Mouse (Mus musculus): ENCODE results near the gene Foxl1. TPM values are rescaled to one million over a fixed set of nuclear protein-coding genes. Genes with fewer than 3 reads are reported as not detected.

Gene Foxl1
- polyA plus RNA-seq, 1 experiment from 2014 or later, result not detected

DNA sequence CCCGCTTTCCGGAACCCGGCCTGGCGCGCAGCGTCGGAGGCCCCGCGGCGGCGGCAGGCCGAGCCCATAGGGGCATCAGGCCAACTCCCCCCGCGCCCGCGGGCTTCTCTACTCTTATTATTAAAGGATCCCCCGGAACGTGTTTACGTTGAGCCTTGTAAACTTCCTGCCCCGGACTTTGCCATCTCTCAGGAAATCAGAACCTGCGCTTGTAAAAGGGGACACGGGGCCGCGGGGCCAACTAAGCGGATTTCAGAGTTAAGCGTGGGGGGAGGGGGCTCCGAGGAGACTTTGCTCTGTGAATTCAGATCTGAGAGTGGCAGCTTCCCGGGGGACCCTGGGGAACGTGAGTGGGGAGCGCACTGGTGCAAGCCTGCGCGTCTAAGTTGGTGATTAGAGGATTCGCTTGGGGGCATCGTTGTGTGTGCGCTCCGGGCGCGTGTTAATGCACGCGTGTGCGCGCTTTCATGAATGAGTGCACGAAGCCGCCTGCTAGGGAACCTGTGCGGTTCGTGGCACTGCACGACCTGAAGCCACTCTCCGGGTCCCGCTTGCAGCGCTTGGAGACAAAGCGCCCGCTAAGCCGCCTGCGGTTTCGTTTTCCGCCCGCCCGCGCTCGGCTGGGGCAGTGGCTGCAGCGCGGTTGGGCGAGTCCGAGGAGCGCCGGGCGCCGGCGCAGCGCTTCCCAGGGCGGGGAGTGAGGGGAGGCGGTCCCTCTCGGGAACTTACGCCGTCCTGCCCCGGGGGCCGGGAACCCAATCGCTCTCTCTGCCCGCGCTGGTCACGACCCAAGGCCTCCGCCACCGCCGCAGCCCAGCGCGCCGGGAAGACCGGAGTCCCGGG is 44.4 kb upstream of the Foxl1 start:
- Histone ChIP-seq H3K27ac (replicated peaks; ENCODE audit: low read depth, low read length) (no peak overlapping the region), H3K9ac (ENCODE audit: low read length) (peak overlapping the region; percentile 35), H3K4me3 (ENCODE audit: low read depth, low read length) (peak overlapping the region; percentile 41), H3K4me2 (ENCODE audit: low read depth, severe bottlenecking) (peak overlapping the region; percentile 92), H3K9me3 (ENCODE audit: control insufficient read depth, low read length) (no peaks in the 10 kb centered on the region), H3K4me1 (ENCODE audit: control insufficient read depth, insufficient read depth, low read length) (peaks cover 22% of the 10 kb centered on the region), H3K36me3 (ENCODE audit: control insufficient read depth, insufficient read depth, low read length) (no peaks in the 10 kb centered on the region), H3K27me3 (ENCODE audit: control insufficient read depth, insufficient read depth, low read length) (peaks cover 95% of the 10 kb centered on the region)
- under 1% methylated on average over 89 of the region's 89 CpGs for WGBS
- ATAC-seq (ENCODE audit: insufficient number of reproducible peaks, low FRiP score, low TSS enrichment, low read depth) (peak; percentile 48), DNase-seq (ENCODE audit: low spot score) (peak; percentile 81)

DNA sequence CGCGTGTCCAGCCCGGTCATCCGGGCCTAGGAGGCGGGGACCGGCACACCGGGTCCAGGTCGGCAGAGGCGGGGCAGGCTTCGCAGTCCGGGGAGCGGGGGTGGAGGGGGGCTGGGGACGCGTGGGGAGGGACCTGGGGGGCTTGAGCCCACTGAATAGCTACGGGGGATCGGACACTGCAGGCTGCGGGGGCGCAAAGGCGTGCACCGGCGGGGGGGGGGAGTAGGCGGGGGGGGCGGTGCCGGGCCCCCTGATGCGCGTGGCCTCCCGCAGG is 43.9 kb upstream of the Foxl1 start:
- H3K27ac ChIP-seq (replicated peaks; ENCODE audit: low read depth, low read length), result no peak overlapping the region
- H3K9ac ChIP-seq (ENCODE audit: low read length), result no peak overlapping the region
- no peaks in the 10 kb centered on the region for H3K36me3 ChIP-seq (ENCODE audit: control insufficient read depth, insufficient read depth, low read length)
- peak overlapping the region; percentile 41 for H3K4me3 ChIP-seq (ENCODE audit: low read depth, low read length)
- H3K4me1 ChIP-seq (ENCODE audit: control insufficient read depth, insufficient read depth, low read length), result peaks cover 22% of the 10 kb centered on the region
- ATAC-seq (ENCODE audit: insufficient number of reproducible peaks, low FRiP score, low TSS enrichment, low read depth) (peak; percentile 42), DNase-seq (ENCODE audit: low spot score) (no peak)
- WGBS, result 0% methylated on average over 17 of the region's 27 CpGs
- H3K4me2 ChIP-seq (ENCODE audit: low read depth, severe bottlenecking), result peak overlapping the region; percentile 92
- peaks cover 96% of the 10 kb centered on the region for H3K27me3 ChIP-seq (ENCODE audit: control insufficient read depth, insufficient read depth, low read length)
- no peaks in the 10 kb centered on the region for H3K9me3 ChIP-seq (ENCODE audit: control insufficient read depth, low read length)

DNA sequence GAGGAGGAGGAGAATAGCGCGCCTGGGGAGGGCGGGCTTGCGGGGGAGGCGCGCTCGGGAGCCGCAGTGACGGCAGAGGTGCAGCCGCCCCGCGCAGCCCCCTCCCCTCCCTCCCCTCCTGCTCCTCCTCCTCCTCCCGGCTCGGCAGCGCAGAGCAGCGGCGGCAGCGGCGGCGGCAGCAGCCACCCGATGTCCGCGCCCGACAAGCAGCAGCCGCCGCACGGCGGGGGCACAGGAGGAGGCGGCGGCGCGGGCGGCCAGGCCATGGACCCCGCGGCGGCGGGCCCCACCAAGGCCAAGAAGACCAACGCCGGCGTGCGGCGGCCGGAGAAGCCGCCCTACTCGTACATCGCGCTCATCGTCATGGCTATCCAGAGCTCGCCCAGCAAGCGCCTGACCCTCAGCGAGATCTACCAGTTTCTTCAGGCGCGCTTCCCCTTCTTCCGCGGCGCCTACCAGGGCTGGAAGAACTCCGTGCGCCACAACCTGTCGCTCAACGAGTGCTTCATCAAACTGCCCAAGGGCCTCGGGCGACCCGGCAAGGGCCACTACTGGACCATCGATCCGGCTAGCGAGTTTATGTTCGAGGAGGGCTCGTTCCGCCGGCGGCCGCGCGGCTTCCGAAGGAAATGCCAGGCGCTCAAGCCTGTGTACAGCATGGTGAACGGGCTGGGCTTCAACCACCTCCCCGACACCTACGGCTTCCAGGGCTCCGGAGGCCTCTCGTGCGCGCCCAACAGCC is 43.4 kb upstream of the Foxl1 start, which contains the start of gene Foxf1:
Foxf1 (plus strand) TSS at position 177 of the 742 bp plus-strand sequence.
- Histone ChIP-seq H3K4me2 (ENCODE audit: low read depth, severe bottlenecking) (peak within 1 kb of the TSS; percentile 92), H3K27ac (replicated peaks; ENCODE audit: low read depth, low read length) (no peak within 1 kb of the TSS), H3K4me3 (ENCODE audit: low read depth, low read length) (peak within 1 kb of the TSS; percentile 41), H3K9me3 (ENCODE audit: control insufficient read depth, low read length) (no peaks in the 10 kb centered on the region), H3K27me3 (ENCODE audit: control insufficient read depth, insufficient read depth, low read length) (peaks cover 96% of the 10 kb centered on the region), H3K36me3 (ENCODE audit: control insufficient read depth, insufficient read depth, low read length) (no peaks in the 10 kb centered on the region), H3K4me1 (ENCODE audit: control insufficient read depth, insufficient read depth, low read length) (peaks cover 24% of the 10 kb centered on the region), H3K9ac (ENCODE audit: low read length) (peak within 1 kb of the TSS; percentile 35)
- ATAC-seq (ENCODE audit: insufficient number of reproducible peaks, low FRiP score, low TSS enrichment, low read depth) (no peak), DNase-seq (ENCODE audit: low spot score) (peak; percentile 74)
- under 1% methylated on average over 58 of the region's 83 CpGs for WGBS

DNA sequence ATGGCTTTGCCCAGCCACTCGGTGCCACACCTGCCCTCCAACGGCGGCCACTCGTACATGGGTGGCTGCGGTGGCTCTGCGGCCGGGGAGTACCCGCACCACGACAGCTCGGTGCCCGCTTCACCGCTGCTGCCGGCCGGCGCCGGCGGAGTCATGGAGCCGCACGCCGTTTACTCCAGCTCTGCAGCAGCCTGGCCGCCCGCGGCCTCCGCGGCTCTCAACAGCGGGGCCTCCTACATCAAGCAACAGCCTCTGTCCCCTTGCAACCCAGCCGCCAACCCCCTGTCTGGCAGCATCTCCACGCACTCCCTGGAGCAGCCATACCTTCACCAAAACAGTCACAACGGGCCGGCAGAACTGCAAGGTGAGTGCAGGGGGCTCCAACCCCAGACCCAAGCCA is 42.7 kb upstream of the Foxl1 start:
- no peaks in the 10 kb centered on the region for H3K9me3 ChIP-seq (ENCODE audit: control insufficient read depth, low read length)
- H3K27ac ChIP-seq (replicated peaks; ENCODE audit: low read depth, low read length), result no peak overlapping the region
- H3K27me3 ChIP-seq (ENCODE audit: control insufficient read depth, insufficient read depth, low read length), result peaks cover 96% of the 10 kb centered on the region
- peak overlapping the region; percentile 41; the same call in 1 of the 2 replicates for H3K4me3 ChIP-seq (ENCODE audit: low read depth, low read length)
- H3K4me1 ChIP-seq (ENCODE audit: control insufficient read depth, insufficient read depth, low read length), result peaks cover 25% of the 10 kb centered on the region
- H3K4me2 ChIP-seq (ENCODE audit: low read depth, severe bottlenecking), result peak overlapping the region; percentile 92; the same call in 1 of the 2 replicates
- no peak for ATAC-seq (ENCODE audit: insufficient number of reproducible peaks, low FRiP score, low TSS enrichment, low read depth)
- H3K36me3 ChIP-seq (ENCODE audit: control insufficient read depth, insufficient read depth, low read length), result no peaks in the 10 kb centered on the region
- 1% methylated on average over 30 of the region's 30 CpGs for WGBS
- DNase-seq (ENCODE audit: low spot score), result no peak
- no peak overlapping the region for H3K9ac ChIP-seq (ENCODE audit: low read length)

DNA sequence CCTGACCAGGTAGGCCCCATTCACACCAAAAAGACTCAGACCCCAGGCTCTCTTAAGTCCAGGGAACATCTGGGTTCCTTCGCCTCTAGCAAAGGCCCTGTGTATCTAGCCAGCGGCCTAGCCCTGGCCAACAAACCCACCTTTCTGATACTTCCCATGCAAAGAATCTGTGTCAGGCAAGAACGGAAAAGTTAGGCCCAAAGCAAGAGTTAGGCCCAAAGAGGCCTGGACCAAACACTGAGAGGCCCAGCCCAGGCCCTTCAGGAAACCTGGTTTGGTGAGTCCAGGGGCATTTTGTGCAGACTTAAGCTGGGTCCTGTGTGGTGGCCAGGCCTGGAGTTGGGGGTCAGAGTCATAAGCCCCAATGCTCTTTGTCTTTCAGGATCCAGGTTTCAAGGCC is 42.2 kb upstream of the Foxl1 start:
- H3K9ac ChIP-seq (ENCODE audit: low read length), result no peak overlapping the region
- peaks cover 22% of the 10 kb centered on the region for H3K4me1 ChIP-seq (ENCODE audit: control insufficient read depth, insufficient read depth, low read length)
- H3K36me3 ChIP-seq (ENCODE audit: control insufficient read depth, insufficient read depth, low read length), result no peaks in the 10 kb centered on the region
- 31% methylated on average over 3 of the region's 3 CpGs for WGBS
- H3K27me3 ChIP-seq (ENCODE audit: control insufficient read depth, insufficient read depth, low read length), result peaks cover 96% of the 10 kb centered on the region
- ATAC-seq (ENCODE audit: insufficient number of reproducible peaks, low FRiP score, low TSS enrichment, low read depth), result no peak
- no peak for DNase-seq (ENCODE audit: low spot score)
- H3K9me3 ChIP-seq (ENCODE audit: control insufficient read depth, low read length), result no peaks in the 10 kb centered on the region
- H3K4me3 ChIP-seq (ENCODE audit: low read depth, low read length), result no peak overlapping the region
- no peak overlapping the region for H3K27ac ChIP-seq (replicated peaks; ENCODE audit: low read depth, low read length)
- H3K4me2 ChIP-seq (ENCODE audit: low read depth, severe bottlenecking), result no peak overlapping the region

DNA sequence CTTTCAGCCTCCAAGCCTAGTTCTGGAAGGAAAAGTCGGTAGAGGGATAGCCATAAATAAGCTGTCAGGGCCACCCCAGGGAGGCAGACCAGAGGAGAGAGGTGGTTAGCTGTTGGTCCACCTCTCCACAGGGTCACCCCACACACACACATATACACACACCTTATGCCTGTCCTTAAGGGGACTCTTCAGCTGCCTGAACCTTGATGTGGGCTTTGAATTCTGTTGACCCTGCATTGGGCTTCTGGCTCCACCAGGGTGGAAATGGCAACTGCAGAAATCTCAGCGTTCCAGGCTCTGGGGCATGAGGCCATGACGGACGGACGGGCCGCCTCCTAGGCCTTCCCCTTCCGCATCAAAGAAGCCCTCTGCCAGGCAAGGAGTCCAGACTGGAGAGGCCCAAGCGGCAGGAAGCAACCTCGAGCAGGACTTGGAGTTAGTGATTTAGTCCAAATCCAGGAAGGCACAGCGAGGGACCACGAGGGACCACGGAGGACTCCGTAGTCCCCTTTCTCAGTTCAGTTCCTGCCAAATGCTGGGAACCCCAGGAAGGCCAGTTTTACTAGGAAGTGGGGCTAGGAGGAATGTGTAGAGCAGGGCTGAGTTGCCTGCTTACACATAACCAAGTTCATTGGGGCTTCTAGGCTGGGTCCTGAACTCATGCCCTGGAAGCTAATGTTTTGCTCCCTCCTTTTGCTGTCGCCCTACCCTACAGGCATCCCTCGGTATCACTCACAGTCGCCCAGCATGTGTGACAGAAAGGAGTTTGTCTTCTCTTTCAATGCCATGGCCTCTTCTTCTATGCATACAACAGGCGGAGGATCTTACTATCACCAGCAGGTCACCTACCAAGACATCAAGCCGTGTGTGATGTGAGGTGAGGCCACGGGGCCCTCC is 41.5 kb upstream of the Foxl1 start:
- DNase-seq (ENCODE audit: low spot score) (peak; percentile 44), ATAC-seq (ENCODE audit: insufficient number of reproducible peaks, low FRiP score, low TSS enrichment, low read depth) (no peak)
- H3K4me2 ChIP-seq (ENCODE audit: low read depth, severe bottlenecking), result no peak overlapping the region
- H3K36me3 ChIP-seq (ENCODE audit: control insufficient read depth, insufficient read depth, low read length), result no peaks in the 10 kb centered on the region
- H3K4me3 ChIP-seq (ENCODE audit: low read depth, low read length), result no peak overlapping the region
- H3K9ac ChIP-seq (ENCODE audit: low read length), result no peak overlapping the region
- H3K9me3 ChIP-seq (ENCODE audit: control insufficient read depth, low read length), result no peaks in the 10 kb centered on the region
- no peak overlapping the region for H3K27ac ChIP-seq (replicated peaks; ENCODE audit: low read depth, low read length)
- 8% methylated on average over 19 of the region's 19 CpGs for WGBS
- peaks cover 18% of the 10 kb centered on the region for H3K4me1 ChIP-seq (ENCODE audit: control insufficient read depth, insufficient read depth, low read length)
- H3K27me3 ChIP-seq (ENCODE audit: control insufficient read depth, insufficient read depth, low read length), result peaks cover 96% of the 10 kb centered on the region

DNA sequence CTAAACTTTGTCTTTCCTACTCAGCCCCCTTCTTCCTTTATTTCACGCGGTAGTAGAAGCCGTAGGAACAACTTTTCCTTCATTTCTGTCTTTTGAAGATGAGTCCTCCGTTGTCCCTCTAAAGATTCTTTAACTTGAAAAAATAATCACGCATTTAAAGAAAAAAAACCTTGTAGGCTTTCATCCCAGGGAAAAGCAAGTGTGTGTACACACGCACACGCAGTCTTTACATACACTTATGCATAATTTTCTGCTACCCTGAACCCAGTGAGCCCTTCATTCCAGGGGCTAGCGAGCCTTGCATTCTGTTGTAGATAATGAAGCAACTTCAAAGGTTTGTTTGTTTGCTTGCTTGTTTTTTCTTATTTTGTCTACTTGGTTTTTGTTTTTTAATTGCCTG is 39.5 kb upstream of the Foxl1 start:
- H3K36me3 ChIP-seq (ENCODE audit: control insufficient read depth, insufficient read depth, low read length), result no peaks in the 10 kb centered on the region
- H3K27me3 ChIP-seq (ENCODE audit: control insufficient read depth, insufficient read depth, low read length), result peaks cover 96% of the 10 kb centered on the region
- WGBS, result 4% methylated on average over 8 of the region's 8 CpGs
- H3K4me2 ChIP-seq (ENCODE audit: low read depth, severe bottlenecking), result no peak overlapping the region
- no peak overlapping the region for H3K4me3 ChIP-seq (ENCODE audit: low read depth, low read length)
- H3K4me1 ChIP-seq (ENCODE audit: control insufficient read depth, insufficient read depth, low read length), result peaks cover 9% of the 10 kb centered on the region
- H3K27ac ChIP-seq (replicated peaks; ENCODE audit: low read depth, low read length), result no peak overlapping the region
- no peaks in the 10 kb centered on the region for H3K9me3 ChIP-seq (ENCODE audit: control insufficient read depth, low read length)
- DNase-seq (ENCODE audit: low spot score) (peak; percentile 40), ATAC-seq (ENCODE audit: insufficient number of reproducible peaks, low FRiP score, low TSS enrichment, low read depth) (no peak)
- H3K9ac ChIP-seq (ENCODE audit: low read length), result no peak overlapping the region
